Mouse (Mus musculus): Measurements from ENCODE around the gene Fam114a1. TPM values are rescaled to one million over a fixed set of nuclear protein-coding genes. Genes with fewer than 3 reads are reported as not detected.

Fam114a1 gene
- polyA plus RNA-seq, 1 experiment = 18.5 TPM

- peaks cover 19% of the 10 kb centered on the region for H3K36me3 ChIP-seq (ENCODE audit: control insufficient read depth, insufficient read depth)
- H3K79me2 ChIP-seq (ENCODE audit: control insufficient read depth, insufficient read depth) = no peaks in the 10 kb centered on the region
- H3K27me3 ChIP-seq (ENCODE audit: control insufficient read depth, insufficient read depth, insufficient read length) = no peaks in the 10 kb centered on the region
- TF ChIP-seq E2F4 (IDR thresholded peaks at IDR 0.05; ENCODE audit: insufficient read depth) (no peak), MAX (IDR thresholded peaks at IDR 0.05; ENCODE audit: low read depth) (no peak), POLR2AphosphoS2 (IDR thresholded peaks at IDR 0.05; ENCODE audit: insufficient read length, low read depth) (no peak), USF1 (IDR thresholded peaks at IDR 0.05; ENCODE audit: low read depth) (no peak), CEBPB (IDR thresholded peaks at IDR 0.05; ENCODE audit: insufficient read depth, poor library complexity, severe bottlenecking) (no peak), TCF3 (IDR thresholded peaks at IDR 0.05; ENCODE audit: insufficient read length, low read depth) (no peak), SRF (IDR thresholded peaks at IDR 0.05; ENCODE audit: control insufficient read depth, insufficient read length, low read depth) (no peak), MYOD1 (IDR thresholded peaks at IDR 0.05; ENCODE audit: control insufficient read depth in 1 of 3, insufficient read length in 2 of 3, low read depth in 2 of 3) (no peak), MYOG (IDR thresholded peaks at IDR 0.05; ENCODE audit: control insufficient read depth in 1 of 3, insufficient read depth in 1 of 3, insufficient read length in 2 of 3, low read depth in 2 of 3) (no peak), TCF12 (IDR thresholded peaks at IDR 0.05; ENCODE audit: insufficient read depth, poor library complexity, severe bottlenecking) (no peak), POLR2A (IDR thresholded peaks at IDR 0.05; ENCODE audit: insufficient read length, low read depth) (no peak), REST (IDR thresholded peaks at IDR 0.05; ENCODE audit: insufficient read depth, insufficient read length) (no peak)
- no peak overlapping the region for H3ac ChIP-seq (ENCODE audit: control insufficient read depth, insufficient read length)
- no peak overlapping the region for H3K4me3 ChIP-seq
- H3K4me2 ChIP-seq (ENCODE audit: low read depth) = no peak overlapping the region
Observed at GRCm38 (mm10) chr5:65006011-65006491, 36.2 kb downstream of the Fam114a1 start.

DNA sequence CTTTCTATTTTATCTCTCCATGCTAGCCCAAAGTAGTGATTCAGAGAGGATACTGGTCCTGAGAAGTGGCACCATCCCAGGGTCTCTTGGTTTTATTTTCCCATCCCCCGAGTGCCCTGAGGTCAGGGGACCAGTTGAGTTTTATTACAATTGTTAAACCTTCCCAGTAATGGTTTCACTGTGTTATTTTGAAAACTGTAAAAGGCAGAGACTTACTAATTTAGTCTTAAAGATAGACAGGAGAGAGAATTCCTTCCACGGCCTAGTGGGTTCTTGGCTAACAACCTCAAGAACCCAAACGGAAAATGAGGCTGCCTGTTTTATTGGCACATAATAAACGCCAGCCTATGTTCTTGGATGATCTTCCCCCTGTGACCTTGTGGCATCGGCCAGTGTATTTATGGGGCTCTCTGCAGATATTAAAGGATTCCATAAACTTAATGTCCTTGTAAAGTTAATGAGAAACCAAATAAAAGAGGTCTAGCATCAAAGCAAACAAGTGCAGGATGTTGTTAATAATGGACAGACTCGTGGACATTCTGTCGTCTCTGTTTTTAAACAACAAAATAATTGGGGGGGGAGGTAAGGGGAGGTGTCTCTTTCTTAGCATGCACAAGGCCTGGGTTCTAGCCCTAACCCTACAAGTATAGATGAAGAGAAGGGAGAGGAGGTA is 42.2 kb downstream of the Fam114a1 start:
- no peak overlapping the region for H3K4me3 ChIP-seq
- H3K36me3 ChIP-seq (ENCODE audit: control insufficient read depth, insufficient read depth) = peaks cover 19% of the 10 kb centered on the region
- no peak overlapping the region for H3K4me2 ChIP-seq (ENCODE audit: low read depth)
- TF ChIP-seq SRF (IDR thresholded peaks at IDR 0.05; ENCODE audit: control insufficient read depth, insufficient read length, low read depth) (no peak), USF1 (IDR thresholded peaks at IDR 0.05; ENCODE audit: low read depth) (no peak), E2F4 (IDR thresholded peaks at IDR 0.05; ENCODE audit: insufficient read depth) (no peak), TCF3 (IDR thresholded peaks at IDR 0.05; ENCODE audit: insufficient read length, low read depth) (no peak), POLR2AphosphoS2 (IDR thresholded peaks at IDR 0.05; ENCODE audit: insufficient read length, low read depth) (no peak), CEBPB (IDR thresholded peaks at IDR 0.05; ENCODE audit: insufficient read depth, poor library complexity, severe bottlenecking) (no peak), REST (IDR thresholded peaks at IDR 0.05; ENCODE audit: insufficient read depth, insufficient read length) (no peak), POLR2A (IDR thresholded peaks at IDR 0.05; ENCODE audit: insufficient read length, low read depth) (no peak), MAX (IDR thresholded peaks at IDR 0.05; ENCODE audit: low read depth) (no peak), MYOG (IDR thresholded peaks at IDR 0.05; ENCODE audit: control insufficient read depth in 1 of 3, insufficient read depth in 1 of 3, insufficient read length in 2 of 3, low read depth in 2 of 3) (no peak), TCF12 (IDR thresholded peaks at IDR 0.05; ENCODE audit: insufficient read depth, poor library complexity, severe bottlenecking) (no peak)
- H3K79me2 ChIP-seq (ENCODE audit: control insufficient read depth, insufficient read depth) = no peaks in the 10 kb centered on the region
- H3K27me3 ChIP-seq (ENCODE audit: control insufficient read depth, insufficient read depth, insufficient read length) = no peaks in the 10 kb centered on the region
- no peak overlapping the region for H3ac ChIP-seq (ENCODE audit: control insufficient read depth, insufficient read length)

DNA sequence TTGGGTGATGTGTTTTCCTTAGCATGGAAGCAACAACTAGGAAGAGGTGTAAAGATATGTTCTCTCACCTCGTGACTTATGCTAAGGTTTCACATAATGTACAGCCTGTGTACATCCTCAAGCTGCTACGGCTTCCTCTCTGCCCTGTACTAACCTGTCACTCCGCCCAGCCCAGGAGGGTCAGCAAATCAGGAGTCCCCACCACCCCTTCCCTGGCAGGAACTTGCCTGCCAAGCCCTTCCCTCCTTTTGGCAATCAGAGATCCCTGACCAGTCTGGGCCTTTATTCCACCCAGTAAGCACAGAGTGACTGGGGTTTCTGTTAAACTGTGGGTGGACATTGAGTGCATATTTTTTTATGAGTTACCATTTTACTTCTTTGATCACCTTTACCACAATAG is 45.6 kb downstream of the Fam114a1 start:
- no peak overlapping the region for H3K4me3 ChIP-seq
- H3K4me2 ChIP-seq (ENCODE audit: low read depth) = no peak overlapping the region
- no peaks in the 10 kb centered on the region for H3K79me2 ChIP-seq (ENCODE audit: control insufficient read depth, insufficient read depth)
- H3K27me3 ChIP-seq (ENCODE audit: control insufficient read depth, insufficient read depth, insufficient read length) = no peaks in the 10 kb centered on the region
- no peak overlapping the region for H3ac ChIP-seq (ENCODE audit: control insufficient read depth, insufficient read length)
- no peaks in the 10 kb centered on the region for H3K36me3 ChIP-seq (ENCODE audit: control insufficient read depth, insufficient read depth)
- TF ChIP-seq MYOD1 (IDR thresholded peaks at IDR 0.05; ENCODE audit: control insufficient read depth in 1 of 3, insufficient read length in 2 of 3, low read depth in 2 of 3) = no peak
- TF ChIP-seq POLR2AphosphoS2 (IDR thresholded peaks at IDR 0.05; ENCODE audit: insufficient read length, low read depth) = no peak
- no peak for TF ChIP-seq REST (IDR thresholded peaks at IDR 0.05; ENCODE audit: insufficient read depth, insufficient read length)
- no peak for TF ChIP-seq CEBPB (IDR thresholded peaks at IDR 0.05; ENCODE audit: insufficient read depth, poor library complexity, severe bottlenecking)
- TF ChIP-seq TCF3 (IDR thresholded peaks at IDR 0.05; ENCODE audit: insufficient read length, low read depth) = no peak
- TF ChIP-seq MAX (IDR thresholded peaks at IDR 0.05; ENCODE audit: low read depth) = no peak
- no peak for TF ChIP-seq E2F4 (IDR thresholded peaks at IDR 0.05; ENCODE audit: insufficient read depth)
- no peak for TF ChIP-seq TCF12 (IDR thresholded peaks at IDR 0.05; ENCODE audit: insufficient read depth, poor library complexity, severe bottlenecking)
- no peak for TF ChIP-seq MYOG (IDR thresholded peaks at IDR 0.05; ENCODE audit: control insufficient read depth in 1 of 3, insufficient read depth in 1 of 3, insufficient read length in 2 of 3, low read depth in 2 of 3)
- no peak for TF ChIP-seq SRF (IDR thresholded peaks at IDR 0.05; ENCODE audit: control insufficient read depth, insufficient read length, low read depth)
- TF ChIP-seq POLR2A (IDR thresholded peaks at IDR 0.05; ENCODE audit: insufficient read length, low read depth) = no peak
- no peak for TF ChIP-seq USF1 (IDR thresholded peaks at IDR 0.05; ENCODE audit: low read depth)

- no peak overlapping the region for H3K4me3 ChIP-seq
- H3K36me3 ChIP-seq (ENCODE audit: control insufficient read depth, insufficient read depth) = peaks cover 9% of the 10 kb centered on the region
- TF ChIP-seq CEBPB (IDR thresholded peaks at IDR 0.05; ENCODE audit: insufficient read depth, poor library complexity, severe bottlenecking) (no peak), MYOG (IDR thresholded peaks at IDR 0.05; ENCODE audit: control insufficient read depth in 1 of 3, insufficient read depth in 1 of 3, insufficient read length in 2 of 3, low read depth in 2 of 3) (no peak), USF1 (IDR thresholded peaks at IDR 0.05; ENCODE audit: low read depth) (no peak), POLR2AphosphoS2 (IDR thresholded peaks at IDR 0.05; ENCODE audit: insufficient read length, low read depth) (no peak), SRF (IDR thresholded peaks at IDR 0.05; ENCODE audit: control insufficient read depth, insufficient read length, low read depth) (no peak), TCF3 (IDR thresholded peaks at IDR 0.05; ENCODE audit: insufficient read length, low read depth) (no peak), E2F4 (IDR thresholded peaks at IDR 0.05; ENCODE audit: insufficient read depth) (no peak), MYOD1 (IDR thresholded peaks at IDR 0.05; ENCODE audit: control insufficient read depth in 1 of 3, insufficient read length in 2 of 3, low read depth in 2 of 3) (no peak), POLR2A (IDR thresholded peaks at IDR 0.05; ENCODE audit: insufficient read length, low read depth) (no peak), TCF12 (IDR thresholded peaks at IDR 0.05; ENCODE audit: insufficient read depth, poor library complexity, severe bottlenecking) (no peak), REST (IDR thresholded peaks at IDR 0.05; ENCODE audit: insufficient read depth, insufficient read length) (no peak), MAX (IDR thresholded peaks at IDR 0.05; ENCODE audit: low read depth) (no peak)
- no peaks in the 10 kb centered on the region for H3K27me3 ChIP-seq (ENCODE audit: control insufficient read depth, insufficient read depth, insufficient read length)
- H3ac ChIP-seq (ENCODE audit: control insufficient read depth, insufficient read length) = no peak overlapping the region
- no peak overlapping the region for H3K4me2 ChIP-seq (ENCODE audit: low read depth)
- H3K79me2 ChIP-seq (ENCODE audit: control insufficient read depth, insufficient read depth) = no peaks in the 10 kb centered on the region
Observed at GRCm38 (mm10) chr5:65019109-65019508, 49.2 kb downstream of the Fam114a1 start.
